Mouse (Mus musculus) B cell, adult 2 months (primary cell): ENCODE measurements around the gene Tstd1.
A peak's percentile ranks its signal among the peaks of the same experiment; 100 is the strongest.

ENCODE experiments used
- DNase-seq, 2 experiments: peaks; one replicate each; pipeline ENCODE4 v3.0.0; 2022

Tstd1 gene

GRCm38 (mm10) chr1:171418660-171419059, at the start of gene Tstd1:
Tstd1 (plus strand) TSS chr1:171418872.
- peak; percentile 25 to 45 for DNase-seq

GRCm38 (mm10) chr1:171369845-171370556, 48.7 kb upstream of the Tstd1 start, which contains the start of gene Nectin4:
Nectin4 (plus strand) TSS chr1:171370099.
- no peak for DNase-seq

- no peak for DNase-seq
Observed at GRCm38 (mm10) chr1:171372880-171373279, 45.8 kb upstream of the Tstd1 start.

GRCm38 (mm10) chr1:171373946-171374345, 44.7 kb upstream of the Tstd1 start:
- DNase-seq, result no peak

GRCm38 (mm10) chr1:171375646-171376097, 43.0 kb upstream of the Tstd1 start:
- no peak for DNase-seq

- no peak for DNase-seq
Observed at GRCm38 (mm10) chr1:171378298-171378697, 40.4 kb upstream of the Tstd1 start.

GRCm38 (mm10) chr1:171379935-171380599, 38.6 kb upstream of the Tstd1 start:
- peak; percentile 86 to 88 for DNase-seq

GRCm38 (mm10) chr1:171382096-171382620, 36.5 kb upstream of the Tstd1 start:
- peak; percentile 55 for DNase-seq

- no peak for DNase-seq
Observed at GRCm38 (mm10) chr1:171384361-171384760, 34.3 kb upstream of the Tstd1 start.

- DNase-seq, result peak; percentile 30 to 33
Observed at GRCm38 (mm10) chr1:171385171-171385570, 33.5 kb upstream of the Tstd1 start.

- peak; percentile 48 to 56 for DNase-seq
Observed at GRCm38 (mm10) chr1:171387099-171387498, 31.6 kb upstream of the Tstd1 start.

GRCm38 (mm10) chr1:171388376-171389102, 30.1 kb upstream of the Tstd1 start, which contains the start of gene Arhgap30:
Arhgap30 (plus strand) TSS chr1:171388954.
- DNase-seq, result peak; percentile 93 to 96

- peak; percentile 87 to 91 for DNase-seq
Observed at GRCm38 (mm10) chr1:171390101-171390500, 28.6 kb upstream of the Tstd1 start.

GRCm38 (mm10) chr1:171401821-171402220, 16.9 kb upstream of the Tstd1 start:
- DNase-seq, result no peak

GRCm38 (mm10) chr1:171402991-171403390, 15.7 kb upstream of the Tstd1 start:
- no peak for DNase-seq

- DNase-seq, result no peak
Observed at GRCm38 (mm10) chr1:171407263-171407662, 11.4 kb upstream of the Tstd1 start.

GRCm38 (mm10) chr1:171410231-171410630, 8.4 kb upstream of the Tstd1 start:
- DNase-seq, result peak; percentile 24 to 42

GRCm38 (mm10) chr1:171410947-171411484, 7.7 kb upstream of the Tstd1 start, which contains the start of gene Usf1:
Usf1 (plus strand) TSS chr1:171411313.
- peak; percentile 96 to 97 for DNase-seq

GRCm38 (mm10) chr1:171411492-171411941, 7.2 kb upstream of the Tstd1 start:
- no peak for DNase-seq

GRCm38 (mm10) chr1:171412001-171412441, 6.7 kb upstream of the Tstd1 start:
- DNase-seq, result peak; percentile 75 to 79

- DNase-seq, result peak; percentile 43 to 46
Observed at GRCm38 (mm10) chr1:171412446-171412845, 6.2 kb upstream of the Tstd1 start.

- DNase-seq, result no peak
Observed at GRCm38 (mm10) chr1:171413608-171414007, 5.1 kb upstream of the Tstd1 start.
